Comparison of ENCODE assay signal across 15 mouse cellular contexts in the genomic region with DNA sequence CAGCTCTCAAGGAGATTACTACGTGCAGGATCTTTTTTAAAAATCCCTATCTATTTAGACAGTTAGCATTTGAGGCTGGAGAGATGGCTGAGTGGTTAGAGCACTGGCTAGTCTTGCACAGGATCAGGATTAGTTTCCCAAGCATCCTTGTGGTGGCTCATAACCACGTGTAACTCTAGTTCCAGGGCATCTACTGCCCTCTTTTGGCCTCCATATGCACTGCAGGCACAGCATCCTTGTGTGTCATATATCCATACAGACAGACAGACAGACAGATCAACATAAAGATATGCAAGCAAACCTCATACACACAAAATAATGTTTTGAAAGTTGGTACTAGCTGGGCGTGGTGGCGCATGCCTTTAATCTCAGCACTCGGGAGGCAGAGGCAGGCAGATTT. TPM values are rescaled to one million over a fixed set of nuclear protein-coding genes. Genes with fewer than 3 reads are reported as not detected.
A peak's percentile ranks its signal among the peaks of the same experiment; 100 is the strongest.
DNase-seq lines count a peak whose midpoint lies in the region; ATAC-seq and TF ChIP-seq lines count a peak whose summit lies in the region.
"Had no signal": no experiment of that assay in that cellular context is flagged by ENCODE, and none has a peak within 500 bp of the region (broad histone marks: within the 10 kb centered on the region; RNA-seq: fewer than 3 reads in every experiment).

No protein-coding gene starts in this region.

- TF ChIP-seq CTCF in forebrain, postnatal 0 days (IDR thresholded peaks at IDR 0.05; ENCODE audit: low read depth), result peak; percentile 40; the same call in 1 of the 2 replicates
- TF ChIP-seq CTCF in lung, postnatal 0 days (IDR thresholded peaks at IDR 0.05), result peak; percentile 36

- H3K36me3 ChIP-seq in forebrain, postnatal 0 days (ENCODE audit: insufficient read depth), result no peaks in the 10 kb centered on the region
- no peaks in the 10 kb centered on the region for H3K36me3 ChIP-seq in forebrain, embryonic 12.5 days (replicated peaks)
- H3K36me3 ChIP-seq in lung, postnatal 0 days (ENCODE audit: insufficient read depth, low read length), result no peaks in the 10 kb centered on the region
- no peaks in the 10 kb centered on the region for H3K36me3 ChIP-seq in heart, embryonic 10.5 days
- H3K36me3 ChIP-seq in midbrain, embryonic 11.5 days (ENCODE audit: control insufficient read depth, insufficient read depth, low read length), result no peaks in the 10 kb centered on the region
- H3K36me3 ChIP-seq: liver, embryonic 15.5 days; midbrain, embryonic 12.5 days; neural tube, embryonic 15.5 days had no signal

- no peak for TF ChIP-seq EP300 in lung, postnatal 0 days (IDR thresholded peaks at IDR 0.05)

- no peaks in the 10 kb centered on the region for H3K27me3 ChIP-seq in forebrain, postnatal 0 days (ENCODE audit: insufficient read depth, low read length)
- no peaks in the 10 kb centered on the region for H3K27me3 ChIP-seq in forebrain, embryonic 12.5 days
- no peaks in the 10 kb centered on the region for H3K27me3 ChIP-seq in lung, postnatal 0 days (replicated peaks; ENCODE audit: insufficient read depth, low read length)
- no peaks in the 10 kb centered on the region for H3K27me3 ChIP-seq in heart, embryonic 10.5 days (ENCODE audit: insufficient read depth, poor library complexity, severe bottlenecking)
- no peaks in the 10 kb centered on the region for H3K27me3 ChIP-seq in midbrain, embryonic 11.5 days (ENCODE audit: control insufficient read depth, insufficient read depth, low read length)
- H3K27me3 ChIP-seq: liver, embryonic 15.5 days; midbrain, embryonic 12.5 days; neural tube, embryonic 15.5 days had no signal

- no peak for DNase-seq in forebrain, postnatal 0 days
- DNase-seq in lung, postnatal 0 days (ENCODE audit: low spot score), result no peak
- no peak for DNase-seq in lung, postnatal 36 days
- peak; percentile 8 for DNase-seq in c-Kit-positive CD71-positive TER-119-positive erythroid progenitor cells, embryonic 14.5 days (ENCODE audit: low spot score)
- DNase-seq in heart, embryonic 10.5 days (ENCODE audit: low spot score), result no peak
- DNase-seq in midbrain, embryonic 11.5 days (ENCODE audit: low spot score, missing footprints), result no peak
- DNase-seq: adrenal gland, postnatal 36 days; cerebellum, adult 9-11 months; heart, postnatal 14 days; kidney, adult 18-20 months had no signal

- H3K27ac ChIP-seq in forebrain, postnatal 0 days (ENCODE audit: low read depth, low read length), result no peak overlapping the region
- H3K27ac ChIP-seq in forebrain, embryonic 12.5 days, result no peak overlapping the region
- H3K27ac ChIP-seq in lung, postnatal 0 days (ENCODE audit: low read length), result no peak overlapping the region
- H3K27ac ChIP-seq in heart, embryonic 10.5 days, result no peak overlapping the region
- no peak overlapping the region for H3K27ac ChIP-seq in midbrain, embryonic 11.5 days (ENCODE audit: low read depth, low read length)
- H3K27ac ChIP-seq: liver, embryonic 15.5 days; midbrain, embryonic 12.5 days; neural tube, embryonic 15.5 days had no signal

- H3K4me2 ChIP-seq in forebrain, postnatal 0 days (ENCODE audit: low read depth), result no peak overlapping the region
- no peak overlapping the region for H3K4me2 ChIP-seq in forebrain, embryonic 12.5 days
- H3K4me2 ChIP-seq in lung, postnatal 0 days (replicated peaks; ENCODE audit: low read depth, low read length), result no peak overlapping the region
- no peak overlapping the region for H3K4me2 ChIP-seq in midbrain, embryonic 11.5 days
- H3K4me2 ChIP-seq: liver, embryonic 15.5 days; midbrain, embryonic 12.5 days; neural tube, embryonic 15.5 days had no signal

- H3K9ac ChIP-seq in forebrain, postnatal 0 days, result no peak overlapping the region
- H3K9ac ChIP-seq in forebrain, embryonic 12.5 days, result no peak overlapping the region
- no peak overlapping the region for H3K9ac ChIP-seq in lung, postnatal 0 days (replicated peaks; ENCODE audit: low read depth)
- no peak overlapping the region for H3K9ac ChIP-seq in midbrain, embryonic 11.5 days (ENCODE audit: low read length)
- H3K9ac ChIP-seq: liver, embryonic 15.5 days; midbrain, embryonic 12.5 days; neural tube, embryonic 15.5 days had no signal

- ATAC-seq in forebrain, postnatal 0 days, result no peak
- ATAC-seq in forebrain, embryonic 12.5 days (ENCODE audit: low FRiP score), result no peak
- no peak for ATAC-seq in lung, postnatal 0 days
- no peak for ATAC-seq in cerebellum, adult (ENCODE audit: insufficient number of reproducible peaks, low FRiP score, low TSS enrichment)
- ATAC-seq in midbrain, embryonic 11.5 days (ENCODE audit: low FRiP score), result no peak

- WGBS in forebrain, postnatal 0 days, result 86% methylated on average over 5 of the region's 5 CpGs
- WGBS in forebrain, embryonic 12.5 days, result 83% methylated on average over 5 of the region's 5 CpGs
- WGBS in lung, postnatal 0 days, result 84% methylated on average over 5 of the region's 5 CpGs
- WGBS in heart, embryonic 10.5 days, result 84% methylated on average over 5 of the region's 5 CpGs
- 81% methylated on average over 5 of the region's 5 CpGs for WGBS in midbrain, embryonic 11.5 days

- no peak overlapping the region for H3K4me3 ChIP-seq in forebrain, postnatal 0 days (ENCODE audit: low read depth, low read length)
- H3K4me3 ChIP-seq in forebrain, embryonic 12.5 days (replicated peaks), result no peak overlapping the region
- no peak overlapping the region for H3K4me3 ChIP-seq in lung, postnatal 0 days (ENCODE audit: low read depth, low read length)
- no peak overlapping the region for H3K4me3 ChIP-seq in heart, embryonic 10.5 days
- no peak overlapping the region for H3K4me3 ChIP-seq in midbrain, embryonic 11.5 days (ENCODE audit: low read depth, low read length)
- H3K4me3 ChIP-seq: liver, embryonic 15.5 days; midbrain, embryonic 12.5 days; neural tube, embryonic 15.5 days had no signal

- no peaks in the 10 kb centered on the region for H3K9me3 ChIP-seq in forebrain, postnatal 0 days (ENCODE audit: low read length)
- H3K9me3 ChIP-seq in forebrain, embryonic 12.5 days, result no peaks in the 10 kb centered on the region
- H3K9me3 ChIP-seq in lung, postnatal 0 days (ENCODE audit: low read length), result no peaks in the 10 kb centered on the region
- H3K9me3 ChIP-seq in heart, embryonic 10.5 days, result no peaks in the 10 kb centered on the region; the same call in 1 of the 2 replicates
- H3K9me3 ChIP-seq in midbrain, embryonic 11.5 days (ENCODE audit: control insufficient read depth, low read length), result no peaks in the 10 kb centered on the region
- H3K9me3 ChIP-seq: liver, embryonic 15.5 days; midbrain, embryonic 12.5 days; neural tube, embryonic 15.5 days had no signal

- no peaks in the 10 kb centered on the region for H3K4me1 ChIP-seq in forebrain, postnatal 0 days (ENCODE audit: insufficient read depth)
- H3K4me1 ChIP-seq in forebrain, embryonic 12.5 days, result peaks cover 10% of the 10 kb centered on the region; the same call in 1 of the 2 replicates
- no peaks in the 10 kb centered on the region for H3K4me1 ChIP-seq in lung, postnatal 0 days (ENCODE audit: insufficient read depth, low read depth, low read length)
- no peaks in the 10 kb centered on the region for H3K4me1 ChIP-seq in heart, embryonic 10.5 days
- no peaks in the 10 kb centered on the region for H3K4me1 ChIP-seq in midbrain, embryonic 11.5 days (ENCODE audit: control insufficient read depth, insufficient read depth, low read length)
- H3K4me1 ChIP-seq: liver, embryonic 15.5 days had no signal

RNA-seq across cellular contexts. Expression of a gene that starts 53.3 kb away (rescaled TPM):
- total RNA-seq in forebrain, postnatal 0 days (2014; rRNA removed), result 63.6 and 93.6 TPM in 2 replicates
- polyA plus RNA-seq in forebrain, postnatal 0 days (2015; fragmentation: Nextera tagmentation; extraction: Ambion mirVana), result 16.9 and 24.1 TPM in 2 replicates
- polyA plus RNA-seq in forebrain, embryonic 12.5 days (2016; fragmentation: Nextera tagmentation; extraction: Ambion mirVana), result 61.9 and 62.3 TPM in 2 replicates
- polyA plus RNA-seq in lung, postnatal 0 days (2015; fragmentation: Nextera tagmentation; extraction: Ambion mirVana), result 19.1 and 19.6 TPM in 2 replicates
- 29.0 and 34.0 TPM in 2 replicates for polyA plus RNA-seq in heart, embryonic 10.5 days (2016; fragmentation: Nextera tagmentation; extraction: Ambion mirVana)
- 54.8 and 62.8 TPM in 2 replicates for polyA plus RNA-seq in midbrain, embryonic 11.5 days (2014; fragmentation: Nextera tagmentation; extraction: Ambion mirVana)
